16 mouse cellular contexts compared by ENCODE assay signal in the genomic region with DNA sequence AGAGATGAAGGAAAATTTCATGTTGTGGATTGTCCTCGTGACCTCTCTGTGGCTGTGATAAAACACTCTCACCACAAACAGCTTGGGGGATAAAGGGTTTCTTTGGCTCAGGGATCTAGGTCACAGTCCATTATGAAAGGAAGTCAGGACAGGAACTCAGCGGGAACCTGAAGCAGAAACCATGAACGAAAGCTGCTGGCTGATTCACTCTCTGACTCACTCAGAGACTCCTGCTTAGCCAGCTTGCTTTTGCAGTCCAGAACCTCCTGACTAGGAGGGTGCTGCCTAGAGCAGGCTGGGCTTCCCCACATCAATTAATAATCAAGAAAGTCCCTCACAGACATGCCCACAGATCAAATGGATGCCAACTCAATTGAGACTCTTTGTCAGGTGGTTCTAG. TPM values are rescaled to one million over a fixed set of nuclear protein-coding genes. Genes with fewer than 3 reads are reported as not detected.
A peak's percentile ranks its signal among the peaks of the same experiment; 100 is the strongest.
DNase-seq lines count a peak whose midpoint lies in the region; TF ChIP-seq lines count a peak whose summit lies in the region.
"Had no signal": no experiment of that assay in that cellular context is flagged by ENCODE, and none has a peak within 500 bp of the region (broad histone marks: within the 10 kb centered on the region; RNA-seq: fewer than 3 reads in every experiment).

No protein-coding gene starts in this region.

- H3K9me3 ChIP-seq in midbrain, embryonic 10.5 days (replicated peaks), result no peaks in the 10 kb centered on the region
- H3K9me3 ChIP-seq: embryonic facial prominence, embryonic 12.5 days; forebrain, embryonic 13.5 days; liver, embryonic 15.5 days had no signal

- no peaks in the 10 kb centered on the region for H3K4me1 ChIP-seq in midbrain, embryonic 10.5 days
- H3K4me1 ChIP-seq: embryonic facial prominence, embryonic 12.5 days; forebrain, embryonic 13.5 days; liver, embryonic 15.5 days had no signal

- no peaks in the 10 kb centered on the region for H3K36me3 ChIP-seq in midbrain, embryonic 10.5 days
- H3K36me3 ChIP-seq: embryonic facial prominence, embryonic 12.5 days; liver, embryonic 15.5 days had no signal

- peak overlapping the region; percentile 77 for H3K27ac ChIP-seq in left cerebral cortex, adult 2 months
- no peak overlapping the region for H3K27ac ChIP-seq in midbrain, embryonic 10.5 days (replicated peaks)
- H3K27ac ChIP-seq: embryonic facial prominence, embryonic 12.5 days; forebrain, embryonic 13.5 days; liver, embryonic 15.5 days had no signal

- H3K27me3 ChIP-seq in midbrain, embryonic 10.5 days (ENCODE audit: low read depth, poor library complexity, severe bottlenecking), result no peaks in the 10 kb centered on the region
- H3K27me3 ChIP-seq: embryonic facial prominence, embryonic 12.5 days; forebrain, embryonic 13.5 days; liver, embryonic 15.5 days had no signal

- TF ChIP-seq CTCF in left cerebral cortex, adult 2 months (IDR thresholded peaks at IDR 0.05), result no peak

- DNase-seq in adrenal gland, adult (ENCODE audit: inconsistent age in 2 of 2, low spot score in 1 of 2), result peak; percentile 20 to 29
- no peak for DNase-seq in adrenal gland, postnatal 10 days
- peak; percentile 9 to 21 for DNase-seq in left cerebral cortex, adult 2 months (ENCODE audit: extremely low spot score in 1 of 2, low spot score in 2 of 2)
- no peak for DNase-seq in left cerebral cortex, adult 11 months (ENCODE audit: low spot score)
- DNase-seq in cerebellum, postnatal 10 days, result peak; percentile 7 to 13
- DNase-seq in retina, postnatal 1 day, result peak; percentile 36
- no peak for DNase-seq in urinary bladder, postnatal 10 days (ENCODE audit: low spot score)
- no peak for DNase-seq in midbrain, embryonic 10.5 days (ENCODE audit: low spot score)
- DNase-seq: thymus, postnatal 4 days had no signal

- 77% methylated on average over 3 of the region's 3 CpGs for WGBS in midbrain, embryonic 10.5 days

- intact Hi-C loops in left cerebral cortex, adult 2 months (cut with DNase I), result no loop called here

- no peak overlapping the region for H3K4me3 ChIP-seq in left cerebral cortex, adult 2 months
- no peak overlapping the region for H3K4me3 ChIP-seq in midbrain, embryonic 10.5 days
- H3K4me3 ChIP-seq: embryonic facial prominence, embryonic 12.5 days; forebrain, embryonic 13.5 days; liver, embryonic 15.5 days; myocyte had no signal

RNA-seq across cellular contexts. Expression of gene Atp13a4, which starts 32.2 kb away (rescaled TPM):
- under 1 TPM in 1 of 2 experiments, not detected in 1; 0.42 TPM for total RNA-seq in adrenal gland, postnatal 10 days (2021)
- 10 to 100 TPM; 12.9 to 13.2 TPM for total RNA-seq in left cerebral cortex, adult 2 months (2021)
- polyA plus RNA-seq in midbrain, embryonic 10.5 days (2016; fragmentation: Nextera tagmentation; extraction: Ambion mirVana), result 0.19 and 0.47 TPM in 2 replicates
- total RNA-seq: heart, postnatal 25 days; megakaryocyte progenitor cell, adult 5-6 weeks had no signal
- polyA plus RNA-seq: intestine, postnatal 0 days; liver, embryonic 15.5 days had no signal

Comparison
In these comparisons a context has a peak if more than half of its experiments do, and no peak if none do; other contexts are left out.
1. DNase-seq: peak in adrenal gland, adult (2 of 2), left cerebral cortex, adult 2 months (2 of 2), cerebellum, postnatal 10 days (2 of 2) and retina, postnatal 1 day (single experiment); none in adrenal gland, postnatal 10 days (single experiment), left cerebral cortex, adult 11 months (single experiment), urinary bladder, postnatal 10 days (single experiment) and midbrain, embryonic 10.5 days (single experiment).
2. RNA of gene Atp13a4, which starts 32.2 kb away (total RNA-seq): 12.9 to 13.2 TPM in left cerebral cortex, adult 2 months; 0.42 TPM in adrenal gland, postnatal 10 days; every median in the first group is over 4 times any median in the second.